Mouse (Mus musculus) 3134 (cell line): ENCODE data around the gene B630019K06Rik.
"Not testable (repeated sequence)": the region's sequence is repeated elsewhere in the genome, so short reads cannot be mapped to it uniquely, and the experiment has no call there.

Experiments
- DNase-seq: peaks from one replicate; pipeline ENCODE4 v3.0.0-alpha.2; 2011; ENCODE audit warnings: low spot score; ENCODE audit not compliant: insufficient read length; ENCODE audit errors: extremely low read depth

The B630019K06Rik gene

GRCm38 (mm10) chrX:8892343-8893155, at the start of gene B630019K06Rik:
Gene B630019K06Rik (plus strand): TSS chrX:8892382.
- peak; percentile 85 for DNase-seq

- DNase-seq = no peak
Measured at GRCm38 (mm10) chrX:8843694-8844093, 48.5 kb upstream of the B630019K06Rik start, which contains the start of gene Gm6592. Gene Gm6592 (plus strand): TSS chrX:8843994.

GRCm38 (mm10) chrX:8852486-8852885, 39.7 kb upstream of the B630019K06Rik start:
- no peak for DNase-seq

DNA sequence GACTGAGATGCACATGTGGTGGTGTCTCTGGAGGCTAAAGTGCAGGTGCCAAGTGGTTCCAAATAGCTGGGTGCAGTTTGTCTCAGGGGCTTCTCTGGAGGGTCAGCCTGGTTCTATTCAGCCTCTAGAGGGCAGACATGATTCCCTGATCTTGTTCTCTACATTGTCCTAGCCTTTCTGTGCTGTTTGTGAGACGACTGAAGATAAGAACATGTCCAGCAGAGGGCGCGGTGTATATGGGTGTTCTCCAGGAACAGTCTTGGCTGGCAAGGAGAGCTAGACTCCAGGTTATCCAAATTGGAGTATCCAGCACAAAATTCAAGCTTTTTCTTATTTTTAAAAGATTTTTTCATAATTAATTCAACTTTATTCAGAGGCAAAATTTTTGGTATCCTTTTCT, 27.9 kb upstream of the B630019K06Rik start:
- DNase-seq = peak; percentile 17

DNA sequence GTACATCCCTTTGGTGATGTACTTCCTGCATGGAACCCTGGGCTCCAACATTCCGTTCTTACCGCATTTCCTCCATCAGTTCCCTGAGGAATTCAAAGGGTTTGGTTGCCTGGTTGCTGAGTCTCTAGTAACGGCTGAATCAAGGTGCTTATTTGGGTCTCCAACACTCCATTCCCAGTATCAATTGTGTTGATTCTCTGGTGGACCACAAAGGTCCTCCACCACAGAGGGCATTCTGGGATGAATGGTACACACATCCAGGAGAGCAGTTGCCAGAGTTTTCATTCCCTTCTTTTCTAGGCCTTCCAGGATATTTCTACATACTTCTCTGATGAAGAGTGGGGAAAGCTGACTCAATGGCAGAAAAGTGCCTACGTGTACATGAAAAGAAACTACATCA, 18.2 kb upstream of the B630019K06Rik start, which contains the start of gene Gm5751:
TSS of gene Gm5751 (plus strand) at position 301 of the 400 bp plus-strand sequence.
- not testable (repeated sequence) for DNase-seq

DNA sequence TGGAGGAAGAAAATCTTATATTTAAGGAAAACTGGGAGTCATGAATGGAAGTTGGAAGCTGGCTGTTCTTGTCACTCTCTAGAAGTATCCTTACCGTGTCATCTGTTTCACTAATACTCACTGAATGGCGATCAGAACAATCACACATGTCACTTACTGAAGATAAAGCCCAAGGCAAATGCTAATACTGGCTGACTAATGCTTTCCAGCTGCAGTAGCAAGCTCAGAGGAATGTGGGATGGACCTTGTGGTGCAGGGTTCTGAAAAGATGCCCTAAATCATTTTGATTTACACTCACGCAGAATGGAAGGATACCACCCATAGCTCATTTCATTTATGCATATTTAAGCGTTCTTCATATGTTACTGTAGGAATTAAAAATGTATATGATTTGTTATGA, 7.8 kb upstream of the B630019K06Rik start:
- no peak for DNase-seq

DNA sequence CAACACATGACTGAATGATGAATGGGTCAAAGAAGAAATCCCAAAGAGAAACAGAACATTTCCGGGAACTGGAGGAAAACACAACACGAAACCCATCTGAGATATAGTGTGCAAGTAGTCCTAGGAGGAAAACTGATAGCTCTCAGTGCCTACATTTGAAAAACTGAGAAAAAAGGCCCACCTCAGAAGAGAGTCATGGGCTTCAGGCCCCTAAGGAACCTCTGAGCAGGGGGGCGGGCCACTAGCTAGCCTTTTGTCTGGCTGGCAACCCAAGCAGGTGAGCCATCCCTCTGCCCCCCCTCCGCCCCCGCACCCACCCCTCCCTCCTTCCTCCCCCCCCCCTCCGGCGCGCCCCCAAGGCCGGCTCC, 223 bp upstream of the B630019K06Rik start:
- no peak for DNase-seq

DNA sequence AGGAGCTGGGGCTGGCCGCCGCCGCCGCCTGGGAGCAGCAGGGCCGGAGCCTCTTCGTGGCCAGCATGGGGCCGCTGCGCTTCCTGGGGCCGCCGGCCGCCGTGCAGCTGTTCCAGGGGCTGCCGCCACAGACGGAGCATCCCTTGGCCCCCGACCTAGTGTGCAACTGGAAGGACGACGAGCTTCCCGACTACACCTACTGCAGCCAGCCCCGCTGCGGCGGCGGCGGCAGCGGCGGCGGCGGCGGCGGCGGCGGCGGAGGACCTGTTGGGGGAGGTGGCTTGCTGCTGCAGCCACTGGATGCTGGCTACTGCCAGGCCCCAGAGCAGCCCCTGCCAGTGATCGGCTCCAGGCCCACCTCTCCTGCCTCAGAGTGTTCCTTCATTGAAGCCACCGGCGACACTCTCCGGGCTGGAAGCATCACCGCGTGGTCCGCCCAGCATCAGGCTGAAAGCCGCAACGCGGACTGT, 1.0 kb downstream of the B630019K06Rik start:
- no peak for DNase-seq

GRCm38 (mm10) chrX:8900823-8901222, 8.6 kb downstream of the B630019K06Rik start:
- no peak for DNase-seq

GRCm38 (mm10) chrX:8901906-8902472, 9.8 kb downstream of the B630019K06Rik start:
- DNase-seq = peak; percentile 32

- no peak for DNase-seq
Measured at GRCm38 (mm10) chrX:8921080-8921479, 28.9 kb downstream of the B630019K06Rik start.

DNA sequence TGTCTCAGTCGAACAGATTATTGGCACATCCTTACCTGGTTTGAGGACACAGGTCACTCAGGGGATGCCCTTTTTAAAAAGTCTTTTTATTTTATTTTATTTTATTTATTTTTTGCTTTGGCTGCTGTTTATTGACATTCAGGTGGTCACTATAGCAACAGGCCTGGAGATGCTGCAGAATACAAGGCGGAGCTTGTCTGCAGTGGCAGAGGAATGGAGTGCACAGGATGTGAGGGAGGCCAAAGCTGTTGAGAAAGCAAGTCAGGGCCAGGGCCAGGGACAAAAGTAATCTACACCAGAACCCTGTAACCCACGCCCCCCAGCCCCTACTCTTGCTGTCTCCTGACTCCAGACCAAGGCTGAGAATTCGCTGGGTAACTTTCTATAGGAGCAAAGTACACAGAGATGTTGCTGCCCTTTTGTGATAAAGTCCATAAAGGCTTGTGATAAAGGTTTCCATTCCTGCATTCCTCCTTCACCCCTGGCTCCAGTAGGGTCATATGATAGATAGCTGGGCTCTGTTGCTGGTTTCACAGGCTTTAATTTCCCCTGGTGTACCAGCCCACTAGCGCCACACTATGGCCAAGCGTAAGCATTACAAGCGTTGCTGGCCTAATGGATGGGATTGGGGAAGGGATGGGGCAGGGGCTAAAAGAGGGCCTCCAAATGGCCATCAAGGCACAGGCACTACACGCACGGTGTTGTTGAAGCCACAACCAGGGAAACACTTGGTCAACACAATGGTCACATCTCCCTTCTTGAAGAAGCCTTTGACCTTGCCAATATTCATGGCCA, 29.8 kb downstream of the B630019K06Rik start:
- DNase-seq = no peak

DNA sequence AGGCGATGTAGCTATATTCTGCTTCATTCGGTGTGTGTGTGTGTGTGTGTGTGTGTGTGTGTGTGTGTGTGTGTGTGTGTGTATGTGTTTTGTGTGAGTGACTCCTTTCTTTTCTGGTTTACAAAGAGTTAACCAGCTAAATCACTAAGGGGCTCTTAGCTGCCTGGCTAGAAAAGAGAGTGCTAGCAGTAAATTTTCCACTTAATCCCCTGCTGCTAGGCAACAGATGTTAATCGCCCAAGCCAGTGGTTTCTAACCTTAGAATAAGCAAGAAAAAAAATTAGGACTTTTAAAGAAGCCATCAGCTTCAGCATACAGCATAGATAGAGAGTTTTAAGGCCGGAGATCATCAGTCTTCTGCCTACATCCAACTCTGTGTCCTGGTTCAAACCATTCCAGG, 35.1 kb downstream of the B630019K06Rik start:
- DNase-seq = no peak

DNA sequence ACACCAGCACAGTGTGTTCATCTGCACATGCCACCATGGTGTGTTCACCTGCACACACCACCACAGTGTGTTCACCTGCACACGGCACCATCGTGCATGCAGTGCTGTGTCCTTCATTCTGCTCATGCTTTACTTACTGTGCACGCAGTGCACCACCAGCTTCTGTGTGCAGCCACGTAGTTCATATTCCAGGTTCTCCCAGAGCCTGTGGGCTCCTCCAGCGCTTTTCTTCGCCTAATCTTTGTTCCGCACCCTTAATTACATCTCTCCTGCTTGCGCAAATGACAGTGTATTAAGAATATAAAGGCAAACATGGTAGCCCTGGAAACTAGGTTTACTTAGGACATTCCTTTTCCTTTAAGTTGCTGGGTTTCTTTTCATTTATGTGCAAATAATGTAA, 51.9 kb downstream of the B630019K06Rik start:
- DNase-seq = no peak
